Comparison of ENCODE assay signal across 10 mouse cellular contexts in the genomic region with DNA sequence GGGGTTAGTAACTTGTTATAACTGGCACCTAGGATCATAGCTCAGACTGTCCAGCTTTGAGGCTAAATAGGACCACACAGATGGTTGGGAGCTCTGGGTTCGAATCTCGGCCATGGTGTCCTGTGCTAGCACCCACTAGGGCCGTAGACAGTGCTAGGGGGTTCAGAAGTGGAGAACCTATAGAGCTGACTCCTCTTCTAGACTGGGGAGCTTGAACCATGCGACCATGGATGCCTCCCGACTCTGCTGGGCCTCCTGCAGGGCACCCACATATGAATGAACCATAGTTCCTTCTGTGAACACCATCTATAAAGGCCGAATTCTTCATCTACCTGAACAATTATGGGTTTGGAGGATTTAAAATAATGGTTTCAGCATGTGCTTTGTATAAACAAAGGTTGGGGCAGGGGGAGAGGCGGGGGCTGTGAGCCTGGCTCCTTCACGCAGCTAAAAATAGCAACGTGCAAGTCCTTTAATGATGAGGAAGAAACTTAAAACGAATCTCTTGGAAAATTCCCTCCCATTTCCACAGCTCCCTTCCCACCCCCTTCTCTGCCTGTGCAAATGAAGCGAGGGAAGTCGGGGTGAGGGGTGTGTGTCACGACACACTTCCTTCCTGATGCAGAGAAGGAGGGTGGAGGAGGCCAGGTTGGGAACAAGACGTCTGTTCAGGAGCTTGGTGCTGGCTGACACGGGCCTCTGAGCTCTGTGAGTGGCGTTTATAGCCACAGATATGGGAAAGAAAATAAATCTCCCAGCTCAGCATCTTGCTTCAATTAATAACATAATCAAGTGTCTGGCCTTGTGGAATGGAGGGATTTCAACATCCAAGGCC.
A peak's percentile ranks its signal among the peaks of the same experiment; 100 is the strongest.
DNase-seq lines count a peak whose midpoint lies in the region; ATAC-seq lines count a peak whose summit lies in the region.
"Had no signal": no experiment of that assay in that cellular context is flagged by ENCODE, and none has a peak within 500 bp of the region (broad histone marks: within the 10 kb centered on the region; RNA-seq: fewer than 3 reads in every experiment).

No protein-coding gene starts in this region.

- H3K27ac ChIP-seq in kidney, embryonic 14.5 days (ENCODE audit: low read depth, low read length): peak overlapping the region; percentile 21; the same call in 1 of the 2 replicates
- H3K27ac ChIP-seq in heart, embryonic 12.5 days (ENCODE audit: poor library complexity, severe bottlenecking): peak overlapping the region; percentile 48
- peak overlapping the region; percentile 89 for H3K27ac ChIP-seq in limb, embryonic 13.5 days
- H3K27ac ChIP-seq in forebrain, embryonic 15.5 days (replicated peaks): no peak overlapping the region
- H3K27ac ChIP-seq: liver, embryonic 14.5 days had no signal

- 36% methylated on average over 16 of the region's 16 CpGs for WGBS in kidney, embryonic 14.5 days
- whole genome bisulfite sequencing in heart, embryonic 12.5 days: 35% methylated on average over 16 of the region's 16 CpGs
- 22% methylated on average over 16 of the region's 16 CpGs for WGBS in limb, embryonic 13.5 days
- 60% methylated on average over 16 of the region's 16 CpGs for WGBS in forebrain, embryonic 15.5 days

- no peak overlapping the region for H3K9ac ChIP-seq in kidney, embryonic 14.5 days (ENCODE audit: low read depth, low read length)
- H3K9ac ChIP-seq in heart, embryonic 12.5 days: no peak overlapping the region
- H3K9ac ChIP-seq in limb, embryonic 13.5 days: no peak overlapping the region; the same call in 1 of the 2 replicates
- no peak overlapping the region for H3K9ac ChIP-seq in forebrain, embryonic 15.5 days (replicated peaks)
- H3K9ac ChIP-seq: liver, embryonic 14.5 days had no signal

- H3K4me1 ChIP-seq in kidney, embryonic 14.5 days (ENCODE audit: control insufficient read depth, insufficient read depth, low read length): peaks cover 3% of the 10 kb centered on the region; the same call in 1 of the 2 replicates
- H3K4me1 ChIP-seq in heart, embryonic 12.5 days (replicated peaks): peaks cover 27% of the 10 kb centered on the region
- peaks cover 20% of the 10 kb centered on the region for H3K4me1 ChIP-seq in limb, embryonic 13.5 days
- peaks cover 20% of the 10 kb centered on the region for H3K4me1 ChIP-seq in forebrain, embryonic 15.5 days

- H3K27me3 ChIP-seq in kidney, embryonic 14.5 days (ENCODE audit: control insufficient read depth, insufficient read depth, low read length): no peaks in the 10 kb centered on the region
- no peaks in the 10 kb centered on the region for H3K27me3 ChIP-seq in heart, embryonic 12.5 days (replicated peaks)
- no peaks in the 10 kb centered on the region for H3K27me3 ChIP-seq in limb, embryonic 13.5 days
- no peaks in the 10 kb centered on the region for H3K27me3 ChIP-seq in forebrain, embryonic 15.5 days

- no peaks in the 10 kb centered on the region for H3K36me3 ChIP-seq in kidney, embryonic 14.5 days (ENCODE audit: control insufficient read depth, insufficient read depth, low read length)
- H3K36me3 ChIP-seq in heart, embryonic 12.5 days: no peaks in the 10 kb centered on the region
- H3K36me3 ChIP-seq in limb, embryonic 13.5 days: no peaks in the 10 kb centered on the region
- H3K36me3 ChIP-seq in forebrain, embryonic 15.5 days: no peaks in the 10 kb centered on the region

- H3K4me3 ChIP-seq in kidney, embryonic 14.5 days (ENCODE audit: low read length): no peak overlapping the region
- H3K4me3 ChIP-seq in heart, embryonic 12.5 days: no peak overlapping the region
- H3K4me3 ChIP-seq in limb, embryonic 13.5 days: no peak overlapping the region
- H3K4me3 ChIP-seq in forebrain, embryonic 15.5 days: no peak overlapping the region

- no peak overlapping the region for H3K4me2 ChIP-seq in kidney, embryonic 14.5 days (replicated peaks; ENCODE audit: low read depth, low read length)
- H3K4me2 ChIP-seq in heart, embryonic 12.5 days: peak overlapping the region; percentile 44
- peak overlapping the region; percentile 40 for H3K4me2 ChIP-seq in limb, embryonic 13.5 days (replicated peaks)
- no peak overlapping the region for H3K4me2 ChIP-seq in forebrain, embryonic 15.5 days (replicated peaks)

- no peaks in the 10 kb centered on the region for H3K9me3 ChIP-seq in kidney, embryonic 14.5 days (ENCODE audit: control insufficient read depth, low read length)
- H3K9me3 ChIP-seq in heart, embryonic 12.5 days (replicated peaks): no peaks in the 10 kb centered on the region
- 0 out of 2 replicates have a peak, but pooled peaks cover 2% of the 10 kb centered on the region for H3K9me3 ChIP-seq in limb, embryonic 13.5 days
- no peaks in the 10 kb centered on the region for H3K9me3 ChIP-seq in forebrain, embryonic 15.5 days

- DNase-seq in kidney, postnatal 36 days: no peak
- DNase-seq in urinary bladder, adult 2 months (ENCODE audit: low spot score): no peak
- no peak for DNase-seq in frontal cortex, postnatal 10 days (ENCODE audit: low spot score in 2 of 2)
- DNase-seq: spleen, adult 18-20 months had no signal

- ATAC-seq in kidney, embryonic 14.5 days (ENCODE audit: low FRiP score, low TSS enrichment): peak; percentile 79; the same call in 1 of the 2 replicates
- ATAC-seq in common myeloid progenitor, adult 5-6 weeks (replicated peaks; ENCODE audit: low read depth, poor library complexity, severe bottlenecking): peak; percentile 23; the same call in 1 of the 2 replicates
- peak; percentile 65; the same call in 1 of the 2 replicates for ATAC-seq in heart, embryonic 12.5 days (ENCODE audit: insufficient number of reproducible peaks, low FRiP score)
- ATAC-seq in limb, embryonic 13.5 days (ENCODE audit: low FRiP score, low read depth): peak; percentile 87
- ATAC-seq in forebrain, embryonic 15.5 days (replicated peaks): no peak

Comparison
In these comparisons a context has a peak if more than half of its experiments do, and no peak if none do; other contexts are left out.
1. H3K4me2 ChIP-seq: peak in heart, embryonic 12.5 days (single experiment) and limb, embryonic 13.5 days (single experiment); none in kidney, embryonic 14.5 days (single experiment) and forebrain, embryonic 15.5 days (single experiment).